Mouse (Mus musculus) E14TG2a.4 (cell line): ENCODE measurements around the gene Tmsb15b2.
"Not testable (repeated sequence)": the region's sequence is repeated elsewhere in the genome, so short reads cannot be mapped to it uniquely, and the experiment has no call there.

Source experiments
- H3K27me3 ChIP-seq: 2 replicates; pipeline ENCODE4 v1.6.1; 2014; ENCODE audit warnings: low read length, control low read depth; ENCODE audit not compliant: insufficient read depth
- H3K36me3 ChIP-seq: 2 replicates; pipeline ENCODE4 v1.6.1; 2014; ENCODE audit warnings: low read length, control low read depth; ENCODE audit not compliant: insufficient read depth
- H3K4me1 ChIP-seq: replicated peaks from 2 replicates; pipeline ENCODE4 v1.6.1; 2014; ENCODE audit warnings: low read depth, low read length, control low read depth
- H3K4me3 ChIP-seq: replicated peaks from 2 replicates; pipeline ENCODE4 v1.5.1; 2014; ENCODE audit warnings: mild to moderate bottlenecking, low read length
- H3K9me3 ChIP-seq: 2 replicates; pipeline ENCODE4 v1.6.1; 2014; ENCODE audit warnings: low read length, control low read depth
- CTCF ChIP-seq: conservative IDR thresholded peaks from 2 replicates; pipeline ENCODE4 v1.5.1; 2014; ENCODE audit warnings: low read length
- NANOG ChIP-seq: IDR thresholded peaks from 2 replicates; pipeline ENCODE4 v1.6.1; 2014; ENCODE audit warnings: borderline replicate concordance, low read length, mixed read lengths
- POU5F1 ChIP-seq: IDR thresholded peaks from 2 replicates; pipeline ENCODE4 v1.6.1; 2014; ENCODE audit warnings: low read length, borderline replicate concordance

Tmsb15b2 gene

GRCm38 (mm10) chrX:136991274-136991673 is 16.0 kb upstream of the Tmsb15b2 start:
- H3K27me3 ChIP-seq = peaks cover 3% of the 10 kb centered on the region; the same call in 1 of the 2 replicates
- no peaks in the 10 kb centered on the region for H3K9me3 ChIP-seq
- no peaks in the 10 kb centered on the region for H3K36me3 ChIP-seq
- no peak overlapping the region for H3K4me3 ChIP-seq
- TF ChIP-seq NANOG (no peak), CTCF (no peak), POU5F1 (no peak)
- peaks cover 22% of the 10 kb centered on the region for H3K4me1 ChIP-seq

DNA sequence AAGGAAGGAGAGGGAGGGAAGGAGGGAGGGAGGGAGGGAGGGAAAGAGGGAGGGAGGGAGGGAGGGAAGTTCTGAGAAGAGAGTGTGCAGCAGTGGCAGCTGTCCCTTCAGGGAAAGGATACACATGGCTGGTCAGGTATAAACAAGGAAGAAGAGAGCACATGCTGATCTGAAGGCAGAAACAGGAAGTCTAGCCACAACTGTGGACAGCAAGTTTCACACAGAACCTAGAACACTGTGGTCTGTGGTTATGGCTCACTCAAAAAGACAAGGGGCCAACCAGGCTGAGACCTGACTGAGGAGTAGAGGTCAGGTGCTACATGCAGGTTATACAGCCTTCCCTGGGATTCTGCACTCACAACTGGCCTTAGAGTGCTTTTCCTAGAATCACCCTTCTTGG is 10.7 kb upstream of the Tmsb15b2 start:
- H3K36me3 ChIP-seq = no peaks in the 10 kb centered on the region
- H3K27me3 ChIP-seq = peaks cover 2% of the 10 kb centered on the region; the same call in 1 of the 2 replicates
- H3K4me3 ChIP-seq = no peak overlapping the region
- H3K4me1 ChIP-seq = peaks cover 3% of the 10 kb centered on the region; the same call in 1 of the 2 replicates
- TF ChIP-seq NANOG = no peak
- no peaks in the 10 kb centered on the region for H3K9me3 ChIP-seq

GRCm38 (mm10) chrX:136978616-136979015 is 3.3 kb upstream of the Tmsb15b2 start:
- TF ChIP-seq CTCF (peak; percentile 52), NANOG (no peak)
- Histone ChIP-seq H3K4me3 (0 out of 2 replicates have a peak overlapping the region, but pooled peaks have one; percentile 26), H3K27me3 (no peaks in the 10 kb centered on the region), H3K36me3 (no peaks in the 10 kb centered on the region), H3K4me1 (no peaks in the 10 kb centered on the region), H3K9me3 (no peaks in the 10 kb centered on the region)

DNA sequence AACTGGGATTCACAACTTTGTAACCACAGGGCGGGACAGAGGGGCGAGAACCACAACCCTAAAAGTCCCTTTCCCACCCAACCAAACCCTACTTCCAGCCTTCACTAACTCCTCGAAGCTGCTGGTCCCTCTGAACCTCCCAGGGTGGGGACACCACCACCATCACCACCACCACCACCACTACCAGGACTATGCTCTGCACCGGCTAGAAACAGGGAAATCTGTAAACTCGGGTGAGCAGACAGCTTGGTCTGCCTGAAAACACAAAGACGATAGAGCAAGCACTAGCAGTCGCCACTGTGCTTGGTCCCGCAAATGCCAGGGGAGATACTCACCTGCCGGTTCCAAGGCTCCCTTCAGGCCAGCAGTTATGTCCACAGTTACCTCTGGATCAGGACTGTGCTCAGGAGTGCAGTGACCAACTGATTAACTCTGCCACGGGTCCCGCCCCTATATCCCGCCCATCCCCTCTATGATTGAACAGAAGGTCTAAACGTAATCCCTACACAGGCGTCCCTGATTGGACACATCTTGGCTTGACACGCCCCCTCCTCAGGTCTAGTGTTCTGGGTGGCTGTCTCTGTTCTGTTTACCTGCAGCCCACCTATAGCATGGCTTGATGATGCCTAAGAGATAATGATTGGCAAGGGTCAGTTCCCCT is 1.3 kb upstream of the Tmsb15b2 start, which contains the start of the genes Tmsb15l and Tmsb15b1:
Tmsb15l (minus strand) TSS at position 446 of the 661 bp plus-strand sequence.
Tmsb15b1 (minus strand) TSS at position 451 of the 661 bp plus-strand sequence.
- Histone ChIP-seq H3K27me3 (no peaks in the 10 kb centered on the region), H3K36me3 (no peaks in the 10 kb centered on the region), H3K4me3 (peak within 1 kb of the TSS; percentile 75), H3K4me1 (no peaks in the 10 kb centered on the region), H3K9me3 (no peaks in the 10 kb centered on the region)
- TF ChIP-seq CTCF (no peak), NANOG (no peak), POU5F1 (no peak)

DNA sequence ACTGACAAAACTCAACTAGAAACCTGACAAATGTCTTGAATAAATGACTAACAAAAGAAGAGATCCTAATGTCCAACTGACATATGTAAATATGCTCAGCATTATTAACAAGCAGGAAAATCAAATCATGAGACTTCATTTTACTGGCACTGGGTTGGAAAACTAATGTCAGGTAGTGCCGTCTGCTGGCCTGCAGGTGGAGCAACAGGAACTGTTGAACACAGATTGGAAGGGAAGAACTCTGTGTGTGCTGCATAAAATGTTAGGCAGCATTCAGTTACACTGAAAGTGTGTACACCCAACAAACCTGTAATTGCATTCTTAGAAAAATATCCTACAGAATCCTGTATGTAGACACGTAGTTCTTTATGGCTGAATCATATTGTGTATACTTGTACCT is 15.6 kb downstream of the Tmsb15b2 start:
- Histone ChIP-seq H3K4me3 (no peak overlapping the region), H3K9me3 (0 out of 2 replicates have a peak, but pooled peaks cover 3% of the 10 kb centered on the region), H3K27me3 (no peaks in the 10 kb centered on the region), H3K36me3 (no peaks in the 10 kb centered on the region), H3K4me1 (no peaks in the 10 kb centered on the region)
- TF ChIP-seq NANOG (no peak), POU5F1 (no peak), CTCF (peak; percentile 21; the same call in 1 of the 2 replicates)

DNA sequence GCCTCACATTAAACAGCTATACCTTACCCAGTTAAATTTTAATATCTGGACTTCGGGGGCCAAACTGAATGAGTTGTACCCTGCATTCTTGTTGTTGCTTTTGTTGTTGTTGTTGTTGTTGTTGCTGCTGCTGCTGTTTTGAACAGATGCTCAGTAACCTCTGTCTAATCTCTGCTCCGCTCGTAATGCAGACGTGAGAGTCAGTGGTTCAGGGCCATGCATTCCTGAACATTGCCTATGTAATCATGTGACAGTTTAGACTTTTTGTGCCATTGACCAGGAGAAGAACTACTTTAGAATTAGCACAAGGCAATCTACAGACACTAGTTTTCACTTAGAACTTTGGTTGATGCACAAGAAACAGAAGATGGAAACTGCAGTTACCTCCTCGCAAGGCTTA is 17.0 kb downstream of the Tmsb15b2 start:
- not testable (repeated sequence) for H3K36me3 ChIP-seq, H3K9me3 ChIP-seq

DNA sequence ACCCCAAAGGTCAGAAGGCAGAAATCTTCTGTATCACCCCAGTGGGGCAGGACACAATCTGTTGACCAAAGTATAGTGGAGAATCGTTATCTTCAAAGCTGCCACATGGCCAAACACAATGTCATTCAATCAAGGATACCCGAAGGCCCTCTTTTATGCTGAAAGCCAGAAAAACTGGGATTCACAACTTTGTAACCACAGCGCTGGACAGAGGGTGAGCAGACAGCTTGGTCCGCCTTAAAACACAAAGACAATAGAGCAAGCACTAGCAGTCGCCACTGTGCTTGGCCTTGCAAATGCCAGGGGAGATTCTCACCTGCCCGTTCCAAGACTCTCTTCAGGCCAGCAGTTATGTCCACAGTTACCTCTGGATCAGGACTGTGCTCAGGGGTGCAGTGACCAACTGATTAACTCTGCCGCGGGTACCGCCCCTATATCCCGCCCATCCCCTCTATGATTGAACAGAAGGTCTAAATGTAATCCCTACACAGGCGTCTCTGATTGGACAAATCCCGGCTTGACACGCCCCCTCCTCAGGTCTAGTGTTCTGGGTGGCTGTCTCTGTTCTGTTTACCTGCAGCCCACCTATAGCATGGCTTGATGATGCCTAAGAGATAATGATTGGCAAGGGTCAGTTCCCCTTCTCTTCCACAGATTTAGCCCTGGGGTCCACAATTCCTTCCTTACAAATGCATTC is 17.6 kb downstream of the Tmsb15b2 start:
- not testable (repeated sequence) for H3K36me3 ChIP-seq

More for the DNA sequence above, 17.0 kb downstream of the Tmsb15b2 start:
- H3K4me1 ChIP-seq, H3K27me3 ChIP-seq, H3K4me3 ChIP-seq: not testable (repeated sequence)

GRCm38 (mm10) chrX:136937985-136938384 is 37.3 kb downstream of the Tmsb15b2 start:
- no peak overlapping the region for H3K4me3 ChIP-seq
- no peaks in the 10 kb centered on the region for H3K36me3 ChIP-seq
- H3K9me3 ChIP-seq = no peaks in the 10 kb centered on the region
- H3K4me1 ChIP-seq = no peaks in the 10 kb centered on the region
- no peaks in the 10 kb centered on the region for H3K27me3 ChIP-seq
- TF ChIP-seq POU5F1 (no peak), NANOG (no peak), CTCF (no peak)

More for the DNA sequence above, 17.6 kb downstream of the Tmsb15b2 start:
- H3K4me3 ChIP-seq = peak overlapping the region; percentile 56
- H3K27me3 ChIP-seq, H3K9me3 ChIP-seq, H3K4me1 ChIP-seq: not testable (repeated sequence)

- Histone ChIP-seq H3K9me3 (no peaks in the 10 kb centered on the region), H3K36me3 (no peaks in the 10 kb centered on the region), H3K4me3 (no peak within 1 kb of the TSS; the same call in 1 of the 2 replicates), H3K27me3 (peaks cover 6% of the 10 kb centered on the region; the same call in 1 of the 2 replicates), H3K4me1 (no peaks in the 10 kb centered on the region)
- TF ChIP-seq POU5F1 (no peak), CTCF (no peak), NANOG (no peak)
Observed at GRCm38 (mm10) chrX:136927031-136927430, 48.3 kb downstream of the Tmsb15b2 start, which contains the start of gene H2bfm. Gene H2bfm (plus strand): TSS chrX:136927325.
